Mouse (Mus musculus) lung, postnatal 0 days (tissue): ENCODE results near the gene Klhl7. TPM values are rescaled to one million over a fixed set of nuclear protein-coding genes. Genes with fewer than 3 reads are reported as not detected.

Source experiments
- ATAC-seq: fragments of 200-750 bp; cut with Nextera tagmentation; 2 replicates; pipeline ENCODE4 v1.8.0; 2017; ENCODE audit warnings: moderate library complexity
- DNase-seq: peaks from one replicate; pipeline ENCODE4 v3.0.0-alpha.2; 2016; ENCODE audit warnings: low spot score
- H3K27ac ChIP-seq: fragments of 300-500 bp; sonication (generic); 2 replicates; pipeline ENCODE4 v1.5.1; 2014; ENCODE audit warnings: antibody characterized with exemption, mild to moderate bottlenecking, low read length, mixed read lengths
- H3K27me3 ChIP-seq: fragments of 300-500 bp; sonication (generic); replicated peaks from 2 replicates; pipeline ENCODE4 v1.6.1; 2014; ENCODE audit warnings: low read length, mixed read lengths; ENCODE audit not compliant: insufficient read depth
- H3K36me3 ChIP-seq: fragments of 300-500 bp; sonication (generic); 2 replicates; pipeline ENCODE4 v1.6.1; 2014; ENCODE audit warnings: low read length, mixed read lengths; ENCODE audit not compliant: insufficient read depth
- H3K4me1 ChIP-seq: fragments of 300-500 bp; sonication (generic); 2 replicates; pipeline ENCODE4 v1.6.1; 2014; ENCODE audit warnings: antibody characterized with exemption, low read depth, low read length, mixed read lengths; ENCODE audit not compliant: insufficient read depth
- H3K4me2 ChIP-seq: fragments of 300-500 bp; sonication (generic); replicated peaks from 2 replicates; pipeline ENCODE4 v1.6.1; 2014; ENCODE audit warnings: low read depth, mild to moderate bottlenecking, low read length, moderate library complexity, mixed read lengths
- H3K4me3 ChIP-seq: fragments of 300-500 bp; sonication (generic); 2 replicates; pipeline ENCODE4 v1.5.1; 2014; ENCODE audit warnings: low read depth, low read length
- H3K9ac ChIP-seq: fragments of 300-500 bp; sonication (generic); replicated peaks from 2 replicates; pipeline ENCODE4 v1.6.1; 2014; ENCODE audit warnings: low read depth, mild to moderate bottlenecking
- H3K9me3 ChIP-seq: fragments of 300-500 bp; sonication (generic); 2 replicates; pipeline ENCODE4 v1.6.1; 2016; ENCODE audit warnings: low read length, mixed read lengths
- CTCF ChIP-seq: IDR thresholded peaks from 2 replicates; pipeline ENCODE4 v1.5.1; 2016; ENCODE audit warnings: antibody characterized with exemption, mild to moderate bottlenecking
- EP300 ChIP-seq: IDR thresholded peaks from 2 replicates; pipeline ENCODE4 v1.6.1; 2016; ENCODE audit warnings: antibody characterized with exemption, mild to moderate bottlenecking, control low read depth
- WGBS: fragments of 180-500 bp; shearing (Covaris S2); extraction: QIAGEN DNeasy Blood & Tissue Kit; methylation state at CpG from one replicate; pipeline ENCODE4 v1.1.7; 2014; 5-methylcytosine and 5-hydroxymethylcytosine counted together
- polyA plus RNA-seq: library from polyadenylated mRNA; unstranded; fragments of >200 nt; fragmentation: Nextera tagmentation; extraction: Ambion mirVana; gene quantifications from 2 replicates; pipeline ENCODE4 v1.2.1, GENCODE M21; 2015

Gene Klhl7
- polyA plus RNA-seq, 1 experiment from 2014 or later, result 22.6 TPM

GRCm38 (mm10) chr5:24191821-24192220, 91.4 kb downstream of the Klhl7 start:
- Histone ChIP-seq H3K4me3 (no peak overlapping the region), H3K4me1 (no peaks in the 10 kb centered on the region), H3K27me3 (no peaks in the 10 kb centered on the region), H3K9me3 (no peaks in the 10 kb centered on the region), H3K36me3 (no peaks in the 10 kb centered on the region), H3K27ac (no peak overlapping the region), H3K4me2 (no peak overlapping the region), H3K9ac (no peak overlapping the region)
- TF ChIP-seq CTCF, result no peak
- ATAC-seq (peak; percentile 83), DNase-seq (peak; percentile 61)
- WGBS, result 63% methylated on average over 2 of the region's 2 CpGs

GRCm38 (mm10) chr5:24201006-24201405, 100.6 kb downstream of the Klhl7 start:
- TF ChIP-seq EP300, result no peak
- no peak for TF ChIP-seq CTCF
- H3K4me3 ChIP-seq, result no peak overlapping the region
- no peaks in the 10 kb centered on the region for H3K4me1 ChIP-seq
- no peaks in the 10 kb centered on the region for H3K9me3 ChIP-seq
- no peak overlapping the region for H3K27ac ChIP-seq
- WGBS, result 63% methylated on average over 4 of the region's 4 CpGs
- DNase-seq, result no peak
- H3K36me3 ChIP-seq, result no peaks in the 10 kb centered on the region
- no peak for ATAC-seq
- H3K4me2 ChIP-seq, result no peak overlapping the region
- no peaks in the 10 kb centered on the region for H3K27me3 ChIP-seq
- H3K9ac ChIP-seq, result no peak overlapping the region

- no peak overlapping the region for H3K27ac ChIP-seq
- no peak for DNase-seq
- no peaks in the 10 kb centered on the region for H3K9me3 ChIP-seq
- H3K36me3 ChIP-seq, result no peaks in the 10 kb centered on the region
- H3K4me1 ChIP-seq, result no peaks in the 10 kb centered on the region
- no peaks in the 10 kb centered on the region for H3K27me3 ChIP-seq
- TF ChIP-seq EP300 (no peak), CTCF (no peak)
- no peak overlapping the region for H3K4me2 ChIP-seq
- no peak overlapping the region for H3K4me3 ChIP-seq
- WGBS, result 73% methylated on average over 5 of the region's 5 CpGs
- no peak for ATAC-seq
- no peak overlapping the region for H3K9ac ChIP-seq
These were observed 102.1 kb downstream of the Klhl7 start for GRCm38 (mm10) chr5:24202492-24202891.

- Histone ChIP-seq H3K27ac (no peak overlapping the region), H3K9me3 (no peaks in the 10 kb centered on the region), H3K27me3 (no peaks in the 10 kb centered on the region), H3K4me1 (no peaks in the 10 kb centered on the region), H3K36me3 (no peaks in the 10 kb centered on the region), H3K9ac (no peak overlapping the region), H3K4me2 (no peak overlapping the region), H3K4me3 (no peak overlapping the region)
- no peak for ATAC-seq
- DNase-seq, result no peak
- TF ChIP-seq CTCF (no peak), EP300 (no peak)
- 81% methylated on average over 5 of the region's 5 CpGs for WGBS
These were observed 102.9 kb downstream of the Klhl7 start for GRCm38 (mm10) chr5:24203266-24203665.

- DNase-seq, result no peak
- H3K36me3 ChIP-seq, result no peaks in the 10 kb centered on the region
- no peak overlapping the region for H3K27ac ChIP-seq
- H3K9me3 ChIP-seq, result no peaks in the 10 kb centered on the region
- H3K4me2 ChIP-seq, result no peak overlapping the region
- H3K9ac ChIP-seq, result no peak overlapping the region
- no peak overlapping the region for H3K4me3 ChIP-seq
- ATAC-seq, result no peak
- no peaks in the 10 kb centered on the region for H3K4me1 ChIP-seq
- no peaks in the 10 kb centered on the region for H3K27me3 ChIP-seq
- TF ChIP-seq CTCF (no peak), EP300 (no peak)
- 60% methylated on average over 10 of the region's 10 CpGs for WGBS
These were observed 107.6 kb downstream of the Klhl7 start for GRCm38 (mm10) chr5:24207965-24208364.

GRCm38 (mm10) chr5:24208505-24208904, 108.1 kb downstream of the Klhl7 start:
- H3K9me3 ChIP-seq, result no peaks in the 10 kb centered on the region
- H3K36me3 ChIP-seq, result no peaks in the 10 kb centered on the region
- H3K4me2 ChIP-seq, result no peak overlapping the region
- WGBS, result 83% methylated on average over 5 of the region's 5 CpGs
- no peaks in the 10 kb centered on the region for H3K27me3 ChIP-seq
- no peak overlapping the region for H3K27ac ChIP-seq
- no peaks in the 10 kb centered on the region for H3K4me1 ChIP-seq
- H3K9ac ChIP-seq, result no peak overlapping the region
- DNase-seq (no peak), ATAC-seq (no peak)
- no peak overlapping the region for H3K4me3 ChIP-seq
- TF ChIP-seq EP300 (no peak), CTCF (no peak)

Other genes starting within 250 kb of the Klhl7 start
- gene Fam126a, start 69.9 kb upstream of the Klhl7 start, polyA plus RNA-seq, result 11.5 and 12.4 TPM in 2 replicates
- gene Nupl2, start 64.4 kb downstream of the Klhl7 start, polyA plus RNA-seq, result 7.7 and 8.0 TPM in 2 replicates